Mouse (Mus musculus) heart, adult 9 months (tissue): ENCODE data around the gene Shq1.

Source experiments
- DNase-seq, 2 experiments: peaks; one replicate each; pipeline ENCODE4 v3.0.0; 2022; ENCODE audit warnings: low spot score in 2 of 2

Shq1 gene

DNA sequence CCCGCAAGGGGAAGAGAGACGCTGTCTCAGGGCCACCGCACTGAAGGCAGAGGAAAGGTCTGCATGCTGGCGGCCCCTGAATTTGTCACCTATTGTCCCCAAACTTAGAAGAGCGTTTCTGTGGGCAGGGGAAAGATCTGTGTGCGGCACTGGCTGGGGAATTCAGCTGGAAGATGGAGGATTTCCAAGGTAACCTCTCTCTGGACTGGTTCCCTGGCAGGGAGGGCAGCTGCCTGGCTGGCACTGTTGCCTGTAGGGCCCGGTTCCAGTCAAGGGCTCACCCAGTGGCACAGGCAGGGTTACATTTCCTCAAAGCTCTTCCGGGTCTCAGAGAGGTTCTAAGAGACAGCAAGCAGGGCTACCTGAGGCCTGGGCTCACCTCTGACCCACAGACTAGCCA lies 138.6 kb downstream of the Shq1 start:
- DNase-seq, result peak in 1 of 2 experiments; percentile 5

GRCm38 (mm10) chr6:100529673-100530072 lies 141.3 kb downstream of the Shq1 start:
- DNase-seq, result no peak

GRCm38 (mm10) chr6:100528556-100528955 lies 142.4 kb downstream of the Shq1 start:
- no peak for DNase-seq

DNA sequence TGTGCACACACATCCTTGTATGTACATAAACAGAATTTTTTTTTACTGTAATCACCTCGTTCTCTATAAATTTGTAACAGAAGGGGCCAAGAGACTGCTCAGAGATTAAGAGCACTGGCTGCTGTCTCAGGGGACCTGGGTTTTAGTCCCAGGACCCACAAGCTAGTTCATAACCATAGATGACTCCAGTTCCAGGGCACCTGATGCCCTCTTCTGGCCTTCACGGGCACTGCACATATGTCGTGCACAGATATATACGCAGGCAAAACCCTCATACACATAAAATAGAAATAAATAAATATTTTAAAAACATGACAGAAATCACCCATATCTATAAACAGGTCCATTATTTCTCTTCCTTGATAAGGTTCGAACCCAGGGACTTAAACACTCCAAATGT lies 143.0 kb downstream of the Shq1 start:
- DNase-seq, result no peak

DNA sequence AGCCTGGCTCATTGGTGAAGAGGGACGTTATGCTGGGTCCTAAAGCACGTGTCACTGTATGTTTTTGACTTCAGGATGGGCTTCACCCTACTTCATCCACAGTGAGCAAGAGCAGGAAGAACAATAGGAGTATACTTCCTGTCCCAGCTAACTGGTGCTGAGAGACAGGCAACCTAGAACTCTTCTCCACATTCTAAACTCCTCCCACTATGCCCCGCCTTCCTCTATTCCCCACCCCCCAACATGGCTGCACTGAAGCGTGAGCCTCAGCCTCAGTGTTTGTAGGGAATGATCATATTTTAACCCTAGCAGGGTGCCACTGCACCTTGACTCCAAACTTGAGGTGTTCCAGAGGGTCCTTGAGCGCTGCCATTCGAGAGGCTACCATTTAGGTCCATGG lies 143.8 kb downstream of the Shq1 start:
- no peak for DNase-seq

GRCm38 (mm10) chr6:100526066-100526465 lies 144.9 kb downstream of the Shq1 start:
- DNase-seq, result no peak

DNA sequence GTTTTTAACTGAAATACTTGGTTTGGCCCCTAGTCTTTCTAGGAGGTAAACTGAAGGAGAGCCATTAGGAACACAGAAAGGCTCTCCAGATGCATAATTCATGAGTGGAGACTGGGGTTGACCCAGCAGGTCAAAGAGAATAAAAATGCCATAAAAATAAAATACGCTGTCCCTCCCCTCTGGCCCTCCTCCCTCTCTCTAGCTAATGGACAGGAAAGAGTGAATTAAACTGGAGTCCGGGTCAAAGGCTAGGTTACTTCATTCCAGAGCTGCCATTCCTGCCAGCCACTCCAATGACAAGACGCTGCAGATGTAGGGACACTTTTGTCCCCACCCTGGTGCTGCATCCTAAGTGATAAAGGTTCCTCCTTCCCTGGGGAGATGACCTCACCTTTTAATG lies 145.5 kb downstream of the Shq1 start:
- no peak for DNase-seq

DNA sequence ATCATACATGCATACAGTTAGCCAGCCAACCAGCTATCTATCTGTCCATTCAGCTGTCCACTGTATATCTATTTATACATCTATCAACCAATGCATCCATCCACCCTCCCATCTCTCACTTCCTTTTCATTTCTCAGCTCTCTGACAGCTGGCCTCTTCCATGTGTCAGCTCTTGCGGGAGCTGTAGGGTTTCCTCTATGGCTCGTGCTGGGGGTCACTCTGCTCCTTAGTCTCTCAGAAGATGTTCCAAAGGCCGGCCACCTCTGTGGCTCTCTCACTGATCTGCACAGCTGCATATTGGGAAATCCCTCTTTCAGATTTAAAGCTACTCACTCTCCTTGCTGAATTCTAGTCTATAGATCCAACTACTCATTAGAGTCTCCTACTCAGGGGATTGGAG lies 148.5 kb downstream of the Shq1 start:
- no peak for DNase-seq

- DNase-seq, result no peak
Observed at GRCm38 (mm10) chr6:100521615-100522398, 149.2 kb downstream of the Shq1 start.

GRCm38 (mm10) chr6:100520558-100521099 lies 150.3 kb downstream of the Shq1 start:
- DNase-seq, result no peak

DNA sequence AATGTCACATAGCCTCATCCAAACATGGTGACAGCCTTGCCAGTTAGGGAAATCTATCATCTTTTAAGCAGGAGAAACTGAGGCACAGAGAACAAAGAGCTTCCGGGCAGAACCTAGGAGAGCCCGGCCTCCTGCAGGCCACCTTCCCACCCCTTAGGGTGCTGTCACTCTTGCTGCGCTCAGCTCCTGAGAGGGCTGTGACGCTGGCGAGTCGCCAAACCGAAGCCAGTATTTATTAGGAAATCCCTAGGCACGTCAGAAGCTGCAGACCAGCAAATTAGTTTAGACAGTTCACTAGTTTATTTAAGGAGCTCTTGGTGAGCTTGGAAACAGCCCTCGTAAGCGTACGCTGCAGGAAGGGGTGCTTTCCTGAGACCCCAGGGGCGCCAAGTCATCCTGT lies 151.1 kb downstream of the Shq1 start:
- no peak for DNase-seq
